Mouse (Mus musculus) spleen, postnatal 10 days (tissue): Measurements from ENCODE around the gene Slc35c2.

ENCODE experiments used
- DNase-seq, 2 experiments: peaks; one replicate each; pipeline ENCODE4 v3.0.0; 2021 to 2022; ENCODE audit warnings: low spot score in 2 of 2

Gene Slc35c2

GRCm38 (mm10) chr2:165312381-165312780 lies 24.7 kb upstream of the Slc35c2 start:
- DNase-seq: no peak

DNA sequence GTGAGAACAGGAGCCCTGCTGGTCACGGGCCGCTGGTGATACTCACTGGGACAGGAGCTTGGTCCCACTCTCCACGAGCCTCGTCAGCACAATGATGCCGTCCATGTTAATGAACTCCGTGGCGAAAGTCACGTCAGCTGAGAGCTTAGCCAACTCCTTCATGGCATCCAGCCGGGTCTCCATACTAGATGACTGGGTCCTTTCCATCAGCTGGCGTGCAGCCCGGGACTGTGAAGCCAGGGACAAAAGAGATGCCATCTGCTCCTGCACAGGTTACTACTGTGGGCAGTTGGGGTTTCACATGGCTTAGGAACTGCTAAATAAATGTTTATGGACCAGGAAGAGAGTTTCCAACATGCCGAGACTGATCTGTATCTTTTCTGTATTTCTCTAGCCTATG lies 23.9 kb upstream of the Slc35c2 start:
- no peak for DNase-seq

DNA sequence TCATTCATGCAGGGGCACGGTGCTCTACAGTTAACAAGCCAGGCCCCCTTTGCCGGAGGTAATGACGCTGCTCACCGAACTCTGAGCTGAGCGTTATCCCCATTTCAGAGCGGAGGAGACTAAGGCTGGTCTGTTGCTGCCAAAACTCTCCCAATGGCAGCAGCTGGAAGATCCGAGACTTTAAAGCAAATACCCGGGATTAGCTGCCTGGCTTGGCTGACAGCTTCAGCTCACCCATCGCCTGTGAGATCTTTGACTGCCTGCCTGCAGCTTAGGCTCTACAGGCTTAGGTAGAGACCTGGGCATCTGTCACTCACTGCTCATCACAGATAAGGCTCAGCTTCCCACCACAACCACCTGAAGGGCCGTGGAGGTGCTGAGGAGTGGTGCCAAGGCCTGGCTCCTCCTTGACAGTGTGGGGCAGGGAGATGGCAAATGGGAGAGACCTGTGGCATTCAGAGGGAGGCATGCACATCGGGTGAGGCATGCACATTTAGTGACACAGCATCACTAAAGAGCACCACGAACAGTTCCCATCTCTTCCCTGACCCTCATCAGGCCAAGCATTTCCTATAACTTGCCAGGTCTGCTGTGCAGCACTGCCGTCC lies 23.3 kb upstream of the Slc35c2 start:
- DNase-seq: no peak

- no peak for DNase-seq
These were observed 20.1 kb upstream of the Slc35c2 start for GRCm38 (mm10) chr2:165307801-165308200.

- DNase-seq: no peak
These were observed 17.8 kb upstream of the Slc35c2 start for GRCm38 (mm10) chr2:165305438-165305837.

DNA sequence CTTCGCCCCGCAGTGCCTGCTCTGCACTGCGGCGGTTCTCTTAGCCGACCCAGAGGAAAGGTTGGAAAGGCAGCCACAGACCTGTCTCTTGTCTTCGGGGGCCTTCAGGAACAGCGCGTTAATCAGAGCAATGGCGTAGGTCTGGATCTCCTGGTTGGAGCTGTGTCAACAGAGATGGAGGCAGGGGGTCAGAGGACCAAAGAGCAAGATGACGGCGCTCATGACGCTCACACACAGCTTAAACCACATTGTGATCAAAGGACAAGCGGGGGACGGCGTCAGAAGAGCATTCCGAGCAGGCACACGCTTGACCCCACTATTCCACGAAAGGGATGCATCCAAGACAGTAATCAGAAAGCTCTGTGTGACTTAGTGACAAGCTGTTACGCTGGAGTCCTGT lies 17.1 kb upstream of the Slc35c2 start:
- no peak for DNase-seq

- no peak for DNase-seq
These were observed 15.8 kb upstream of the Slc35c2 start for GRCm38 (mm10) chr2:165303354-165304012.

- DNase-seq: no peak
These were observed 13.7 kb upstream of the Slc35c2 start for GRCm38 (mm10) chr2:165301409-165301808.

DNA sequence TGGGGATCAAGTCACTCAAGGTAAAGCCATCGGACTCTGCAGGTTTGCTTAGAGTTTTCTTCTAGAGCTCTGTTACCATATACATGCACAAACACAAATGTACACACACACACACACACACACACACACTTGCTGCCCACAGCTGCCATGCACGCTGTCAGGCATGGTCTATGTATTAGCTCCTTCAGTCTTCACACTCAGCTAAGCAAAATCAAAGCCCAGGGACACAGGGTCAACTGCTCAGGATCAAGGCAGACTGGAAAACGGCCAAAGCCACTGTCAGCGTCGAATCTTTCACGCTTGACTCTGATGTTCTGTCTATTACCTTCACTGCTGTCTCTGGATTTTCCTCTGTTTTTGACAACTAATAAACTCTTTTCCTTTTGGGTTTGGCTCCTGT lies 13.2 kb upstream of the Slc35c2 start:
- DNase-seq: no peak

- DNase-seq: no peak
These were observed 12.8 kb upstream of the Slc35c2 start for GRCm38 (mm10) chr2:165300424-165300823.

DNA sequence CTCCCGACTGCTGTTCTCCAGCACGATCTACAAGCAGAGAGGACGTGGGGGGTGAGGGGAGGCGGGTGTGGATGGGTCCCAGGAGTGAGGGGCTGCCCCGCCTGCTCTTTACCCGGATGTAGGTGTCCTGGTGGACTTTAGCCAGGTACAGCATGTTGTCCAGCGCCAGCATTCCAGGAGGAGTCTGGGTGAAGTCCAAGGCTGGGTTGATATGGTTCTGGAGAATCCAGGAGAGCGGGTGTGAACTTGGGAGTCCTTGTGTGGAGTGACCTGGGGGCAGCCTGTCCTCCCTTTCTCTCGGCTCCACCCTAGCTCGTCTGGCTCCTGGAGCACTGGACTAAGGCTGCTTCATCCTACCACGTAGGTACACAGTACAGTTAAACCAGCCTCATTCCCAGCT lies 9.8 kb upstream of the Slc35c2 start:
- DNase-seq: no peak

DNA sequence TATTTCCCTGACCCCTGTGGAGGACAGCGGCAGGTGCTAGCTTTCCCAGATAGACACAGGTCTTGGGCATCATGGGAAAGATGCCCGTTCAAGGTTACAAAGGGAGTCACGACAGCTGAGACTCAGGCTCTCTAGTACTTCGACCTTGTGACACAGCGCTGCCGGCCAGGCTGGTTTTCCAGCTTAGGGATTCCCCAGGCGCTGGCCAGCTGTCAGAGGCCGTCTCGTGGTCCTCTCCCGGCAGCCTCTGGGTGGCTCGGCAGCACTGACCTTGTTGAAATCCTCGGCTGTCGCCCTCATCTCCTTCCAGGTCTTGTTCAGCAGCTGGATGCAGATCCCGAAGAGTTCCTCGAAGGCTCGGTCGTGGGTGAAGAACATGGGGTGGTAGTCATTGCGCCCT lies 8.9 kb upstream of the Slc35c2 start:
- DNase-seq: no peak

GRCm38 (mm10) chr2:165288315-165289031 lies 804 bp upstream of the Slc35c2 start:
- peak in 1 of 2 experiments; percentile 33 for DNase-seq

DNA sequence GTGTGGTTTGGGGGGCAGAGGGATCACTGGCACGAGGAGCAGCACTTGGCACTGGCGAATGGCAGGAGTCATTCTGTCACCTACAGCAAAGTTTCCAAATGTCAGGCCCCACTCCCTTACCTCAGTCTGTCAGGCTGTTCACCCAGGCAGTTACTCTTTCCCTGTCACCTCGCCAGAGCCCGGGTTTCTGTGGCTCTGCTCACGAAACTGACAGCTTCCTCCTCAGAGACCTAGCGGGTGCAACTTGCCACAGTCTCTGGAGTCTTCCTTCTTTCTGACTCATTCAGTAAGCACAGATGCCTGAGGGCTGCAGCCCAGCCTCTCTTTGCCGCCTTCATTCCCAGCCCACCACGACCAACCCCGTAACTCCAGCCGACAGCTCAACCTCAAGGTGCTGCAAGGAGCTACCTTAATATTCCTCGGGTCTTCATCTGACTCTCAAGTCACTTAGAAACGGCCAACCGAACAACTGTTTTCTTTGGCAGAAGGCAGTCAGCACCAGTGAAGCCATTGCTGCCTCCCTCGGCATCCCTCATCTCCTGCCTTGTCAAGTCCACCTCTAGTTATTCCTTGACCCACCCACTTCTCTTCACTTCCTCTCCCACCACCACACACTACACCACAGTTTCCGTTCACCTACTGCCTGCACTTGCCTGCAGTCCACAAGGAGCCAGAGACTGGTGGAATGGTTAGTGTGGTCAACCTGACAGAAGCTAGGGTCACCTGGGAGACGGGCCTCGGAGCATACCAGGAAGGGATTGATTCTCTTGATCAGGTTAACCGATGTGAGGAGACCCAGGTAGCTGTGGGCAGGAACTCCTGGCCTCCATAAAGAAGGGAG lies 1.1 kb downstream of the Slc35c2 start:
- DNase-seq: peak; percentile 16 to 43

DNA sequence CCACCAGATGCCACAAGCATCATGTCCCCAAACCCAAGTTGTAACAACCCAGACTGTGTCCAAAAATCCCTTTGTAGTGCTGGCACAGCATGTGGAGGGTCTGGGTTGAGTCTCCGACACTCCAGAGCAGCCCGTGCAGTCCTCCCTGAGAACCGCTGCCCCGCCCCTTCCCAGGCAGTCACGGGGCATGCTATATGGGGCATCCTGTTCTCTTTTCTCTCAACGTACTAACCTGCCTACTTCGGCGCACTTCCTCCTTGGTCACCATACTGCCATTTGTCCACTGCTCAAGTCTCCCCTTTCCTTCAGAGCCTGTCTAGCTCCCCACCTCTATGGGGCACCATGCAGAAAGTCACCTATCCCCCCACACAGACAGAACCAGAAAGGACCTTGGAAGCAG lies 2.0 kb downstream of the Slc35c2 start:
- peak in 1 of 2 experiments; percentile 64 for DNase-seq

DNA sequence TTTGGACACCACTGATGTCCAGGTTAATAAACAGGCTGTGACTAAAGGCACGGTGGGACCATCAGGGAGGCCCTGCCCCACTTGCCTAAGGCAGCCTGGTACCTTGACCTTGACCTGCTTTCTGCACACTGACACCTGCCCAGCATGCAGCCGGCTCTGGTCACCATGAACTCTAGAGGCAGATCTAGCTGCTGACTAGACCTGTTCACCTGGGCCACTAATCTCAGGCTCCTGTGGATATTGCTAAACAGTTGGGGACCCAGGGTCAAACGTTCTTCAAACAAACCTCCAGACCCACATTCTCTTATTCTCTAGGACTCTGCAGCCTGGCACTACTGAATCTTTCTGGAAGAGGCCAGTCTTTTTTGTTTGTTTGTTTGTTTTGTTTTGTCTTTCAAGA lies 2.6 kb downstream of the Slc35c2 start:
- DNase-seq: no peak

DNA sequence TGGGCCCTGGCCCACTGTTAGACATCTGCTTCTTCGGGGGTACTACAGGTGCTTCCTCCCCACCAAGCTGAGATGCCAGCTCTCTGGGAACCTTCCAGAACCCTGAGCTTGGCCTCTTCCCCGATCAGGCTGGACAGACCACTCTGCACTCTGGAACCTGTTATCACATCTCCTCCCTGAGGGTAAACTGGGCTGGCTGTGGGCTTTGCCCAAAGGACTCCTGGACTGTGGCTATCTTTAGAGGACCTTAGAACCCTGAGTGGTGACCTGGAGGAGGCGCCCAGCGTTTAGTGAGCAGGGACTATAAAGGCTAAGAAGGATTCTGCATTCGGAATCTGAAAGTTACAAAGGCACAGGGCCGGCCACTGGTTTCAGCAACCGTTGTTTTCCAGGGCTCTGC lies 3.3 kb downstream of the Slc35c2 start:
- DNase-seq: no peak

DNA sequence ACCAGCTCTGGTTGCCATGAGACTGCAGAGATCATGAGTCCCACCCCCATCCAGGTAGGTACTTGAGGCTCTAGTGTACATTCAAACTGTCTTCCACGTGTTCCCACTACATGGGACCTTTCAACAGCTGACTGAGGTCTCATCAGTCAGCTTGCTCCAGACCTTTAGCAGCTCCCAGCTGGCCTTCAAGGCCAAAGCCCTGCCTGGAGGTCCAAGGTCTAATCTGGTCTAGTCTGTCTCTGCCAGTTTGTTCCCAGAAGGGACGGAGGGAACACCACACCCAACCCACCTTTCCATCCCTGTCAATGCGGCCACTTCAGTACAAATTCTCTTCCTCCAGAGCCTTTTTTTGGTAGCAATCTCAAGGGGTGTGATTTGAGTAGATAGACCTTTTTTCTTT lies 4.0 kb downstream of the Slc35c2 start:
- DNase-seq: no peak

GRCm38 (mm10) chr2:165281779-165282311 lies 5.8 kb downstream of the Slc35c2 start:
- no peak for DNase-seq

- DNase-seq: no peak
These were observed 8.3 kb downstream of the Slc35c2 start for GRCm38 (mm10) chr2:165279351-165279750.

- DNase-seq: no peak
These were observed 10.4 kb downstream of the Slc35c2 start for GRCm38 (mm10) chr2:165277188-165277740.

DNA sequence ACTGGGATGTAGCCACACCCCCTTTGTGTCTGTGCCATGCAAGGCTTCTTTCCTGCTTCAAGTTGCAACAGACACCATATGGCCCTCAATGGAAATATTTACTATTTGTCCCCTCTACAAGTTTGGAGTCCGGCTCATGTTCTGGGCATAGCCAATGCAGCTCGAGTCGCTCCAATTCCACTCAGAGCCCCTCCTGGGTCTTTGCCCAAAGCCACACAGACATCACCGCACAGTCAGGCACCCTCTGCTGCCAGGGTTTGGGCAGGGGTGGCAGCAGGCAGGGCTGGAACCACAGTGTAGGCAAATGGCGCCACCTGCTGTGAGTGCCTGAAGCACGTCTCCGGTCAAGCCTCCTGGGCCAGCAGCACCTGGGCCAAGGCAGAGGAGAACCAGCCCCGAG lies 11.8 kb downstream of the Slc35c2 start:
- peak; percentile 38 to 77 for DNase-seq
